Mouse (Mus musculus): Measurements from ENCODE around the gene Cdk2. TPM values are rescaled to one million over a fixed set of nuclear protein-coding genes. Genes with fewer than 3 reads are reported as not detected.

Gene Cdk2
- 85.9 and 90.4 TPM in 2 replicates for polyA plus RNA-seq (2015; fragmentation: Nextera tagmentation; extraction: Ambion mirVana)

DNA sequence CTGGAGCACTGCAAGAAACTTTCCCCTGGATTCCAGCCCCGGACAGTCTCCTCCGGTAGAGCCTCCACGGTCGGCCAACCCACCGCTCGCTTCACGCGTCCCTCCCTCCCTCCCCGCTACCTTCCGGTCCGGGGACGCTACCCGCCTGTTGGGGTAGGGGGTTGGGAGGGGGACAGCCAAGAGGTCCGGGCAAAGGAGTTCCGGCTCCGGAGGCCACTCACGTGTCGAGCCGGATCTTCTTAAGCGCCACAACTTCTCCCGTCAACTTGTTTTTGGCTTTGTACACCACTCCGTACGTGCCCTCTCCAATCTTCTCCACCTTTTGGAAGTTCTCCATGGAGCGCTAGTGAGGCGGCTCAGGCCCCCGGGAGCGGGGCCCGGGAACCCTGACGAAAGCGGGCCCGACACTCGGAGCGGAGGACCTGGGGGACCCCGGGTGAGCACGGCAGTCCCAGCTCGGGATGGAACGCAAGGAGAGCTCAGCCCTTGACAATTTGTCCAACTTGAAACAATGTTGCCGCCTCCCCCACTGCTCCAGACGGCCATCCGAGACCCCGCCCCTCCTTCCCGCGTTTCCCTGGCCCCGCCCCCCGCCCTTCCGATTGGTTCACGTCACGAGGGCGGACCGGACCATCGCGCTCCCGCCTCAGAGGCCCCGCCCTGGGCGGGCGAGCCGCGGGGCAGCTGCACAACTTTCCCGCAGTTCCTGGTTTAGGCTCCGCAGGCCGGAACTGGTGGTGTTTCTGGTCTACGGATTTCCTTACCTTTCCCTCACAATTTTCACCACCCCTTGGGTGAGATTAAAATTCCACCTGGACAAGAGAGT, at the start of gene Cdk2:
Gene Cdk2 (minus strand): TSS at position 541 of the 826 bp plus-strand sequence.
- under 1% methylated on average over 62 of the region's 62 CpGs for WGBS
- H3K36me3 ChIP-seq: peaks cover 16% of the 10 kb centered on the region
- H3K9me3 ChIP-seq (replicated peaks): no peaks in the 10 kb centered on the region
- H3K4me1 ChIP-seq (replicated peaks): peaks cover 27% of the 10 kb centered on the region
- no peaks in the 10 kb centered on the region for H3K27me3 ChIP-seq
- peak within 1 kb of the TSS; percentile 81 for H3K9ac ChIP-seq
- peak; percentile 92 for ATAC-seq (replicated peaks; ENCODE audit: insufficient number of reproducible peaks, insufficient read depth, low FRiP score, low read depth)
- peak within 1 kb of the TSS; percentile 81 for H3K4me3 ChIP-seq
- peak within 1 kb of the TSS; percentile 98 for H3K27ac ChIP-seq
- H3K4me2 ChIP-seq: peak within 1 kb of the TSS; percentile 74

GRCm38 (mm10) chr10:128748252-128748864, 43.5 kb upstream of the Cdk2 start:
- H3K36me3 ChIP-seq: no peaks in the 10 kb centered on the region; the same call in 1 of the 2 replicates
- peak; percentile 76 for ATAC-seq (replicated peaks; ENCODE audit: insufficient number of reproducible peaks, insufficient read depth, low FRiP score, low read depth)
- peaks cover 28% of the 10 kb centered on the region for H3K4me1 ChIP-seq (replicated peaks)
- under 1% methylated on average over 37 of the region's 37 CpGs for WGBS
- peak overlapping the region; percentile 91 for H3K4me2 ChIP-seq
- no peaks in the 10 kb centered on the region for H3K27me3 ChIP-seq
- peak overlapping the region; percentile 86 for H3K9ac ChIP-seq
- H3K4me3 ChIP-seq: peak overlapping the region; percentile 70
- peak overlapping the region; percentile 93 for H3K27ac ChIP-seq
- H3K9me3 ChIP-seq (replicated peaks): no peaks in the 10 kb centered on the region

- peak; percentile 49 for ATAC-seq (replicated peaks; ENCODE audit: insufficient number of reproducible peaks, insufficient read depth, low FRiP score, low read depth)
- H3K4me3 ChIP-seq: peak within 1 kb of the TSS; percentile 70
- H3K4me2 ChIP-seq: peak within 1 kb of the TSS; percentile 91
- peaks cover 34% of the 10 kb centered on the region for H3K4me1 ChIP-seq (replicated peaks)
- peak within 1 kb of the TSS; percentile 86 for H3K9ac ChIP-seq
- H3K36me3 ChIP-seq: no peaks in the 10 kb centered on the region; the same call in 1 of the 2 replicates
- H3K9me3 ChIP-seq (replicated peaks): no peaks in the 10 kb centered on the region
- WGBS: under 1% methylated on average over 36 of the region's 36 CpGs
- peak within 1 kb of the TSS; percentile 93 for H3K27ac ChIP-seq
- no peaks in the 10 kb centered on the region for H3K27me3 ChIP-seq
These were observed 42.9 kb upstream of the Cdk2 start, which contains the start of gene Pym1 for GRCm38 (mm10) chr10:128747646-128748251. Gene Pym1 (plus strand): TSS chr10:128747889.

GRCm38 (mm10) chr10:128746972-128747645, 42.3 kb upstream of the Cdk2 start:
- Histone ChIP-seq H3K4me2 (peak overlapping the region; percentile 91), H3K4me1 (replicated peaks) (peaks cover 38% of the 10 kb centered on the region), H3K36me3 (no peaks in the 10 kb centered on the region; the same call in 1 of the 2 replicates), H3K9ac (peak overlapping the region; percentile 86), H3K9me3 (replicated peaks) (no peaks in the 10 kb centered on the region), H3K27me3 (no peaks in the 10 kb centered on the region), H3K4me3 (peak overlapping the region; percentile 70), H3K27ac (peak overlapping the region; percentile 93)
- WGBS: 45% methylated on average over 9 of the region's 9 CpGs
- ATAC-seq (replicated peaks; ENCODE audit: insufficient number of reproducible peaks, insufficient read depth, low FRiP score, low read depth): no peak

GRCm38 (mm10) chr10:128745946-128746613, 41.2 kb upstream of the Cdk2 start:
- H3K4me1 ChIP-seq (replicated peaks): peaks cover 38% of the 10 kb centered on the region
- H3K36me3 ChIP-seq: no peaks in the 10 kb centered on the region
- H3K27me3 ChIP-seq: no peaks in the 10 kb centered on the region
- 84% methylated on average over 10 of the region's 10 CpGs for WGBS
- H3K27ac ChIP-seq: 0 out of 2 replicates have a peak overlapping the region, but pooled peaks have one; percentile 1
- no peak overlapping the region for H3K9ac ChIP-seq
- no peak for ATAC-seq (replicated peaks; ENCODE audit: insufficient number of reproducible peaks, insufficient read depth, low FRiP score, low read depth)
- no peak overlapping the region for H3K4me3 ChIP-seq
- no peaks in the 10 kb centered on the region for H3K9me3 ChIP-seq (replicated peaks)
- H3K4me2 ChIP-seq: no peak overlapping the region

GRCm38 (mm10) chr10:128744680-128745601, 40.1 kb upstream of the Cdk2 start, which contains the start of gene Dgka:
Gene Dgka (minus strand): TSS chr10:128744855.
- Histone ChIP-seq H3K4me2 (peak within 1 kb of the TSS; percentile 88), H3K4me1 (replicated peaks) (peaks cover 35% of the 10 kb centered on the region), H3K27ac (peak within 1 kb of the TSS; percentile 73), H3K9ac (peak within 1 kb of the TSS; percentile 68), H3K4me3 (peak within 1 kb of the TSS; percentile 66), H3K27me3 (no peaks in the 10 kb centered on the region), H3K36me3 (no peaks in the 10 kb centered on the region), H3K9me3 (replicated peaks) (no peaks in the 10 kb centered on the region)
- no peak for ATAC-seq (replicated peaks; ENCODE audit: insufficient number of reproducible peaks, insufficient read depth, low FRiP score, low read depth)
- WGBS: 19% methylated on average over 18 of the region's 18 CpGs

- no peaks in the 10 kb centered on the region for H3K36me3 ChIP-seq
- no peaks in the 10 kb centered on the region for H3K27me3 ChIP-seq
- 24% methylated on average over 8 of the region's 8 CpGs for WGBS
- H3K4me3 ChIP-seq: peak overlapping the region; percentile 66
- H3K4me2 ChIP-seq: peak overlapping the region; percentile 88
- peak overlapping the region; percentile 73 for H3K27ac ChIP-seq
- H3K9ac ChIP-seq: peak overlapping the region; percentile 68
- H3K9me3 ChIP-seq (replicated peaks): no peaks in the 10 kb centered on the region
- H3K4me1 ChIP-seq (replicated peaks): peaks cover 28% of the 10 kb centered on the region
- ATAC-seq (replicated peaks; ENCODE audit: insufficient number of reproducible peaks, insufficient read depth, low FRiP score, low read depth): no peak
These were observed 39.4 kb upstream of the Cdk2 start for GRCm38 (mm10) chr10:128744211-128744610.

GRCm38 (mm10) chr10:128743791-128744191, 39.0 kb upstream of the Cdk2 start:
- under 1% methylated on average over 37 of the region's 37 CpGs for WGBS

GRCm38 (mm10) chr10:128743235-128743634, 38.4 kb upstream of the Cdk2 start:
- Histone ChIP-seq H3K4me1 (replicated peaks) (peaks cover 25% of the 10 kb centered on the region), H3K9me3 (replicated peaks) (no peaks in the 10 kb centered on the region), H3K36me3 (no peaks in the 10 kb centered on the region), H3K27ac (peak overlapping the region; percentile 73; the same call in 1 of the 2 replicates), H3K9ac (peak overlapping the region; percentile 68), H3K4me3 (peak overlapping the region; percentile 66), H3K27me3 (no peaks in the 10 kb centered on the region), H3K4me2 (peak overlapping the region; percentile 88)
- ATAC-seq (replicated peaks; ENCODE audit: insufficient number of reproducible peaks, insufficient read depth, low FRiP score, low read depth): no peak
- whole genome bisulfite sequencing: 1% methylated on average over 7 of the region's 7 CpGs

More at GRCm38 (mm10) chr10:128743791-128744191, 39.0 kb upstream of the Cdk2 start:
- Histone ChIP-seq H3K4me1 (replicated peaks) (peaks cover 25% of the 10 kb centered on the region), H3K9ac (peak overlapping the region; percentile 68), H3K27ac (peak overlapping the region; percentile 73), H3K9me3 (replicated peaks) (no peaks in the 10 kb centered on the region), H3K4me3 (peak overlapping the region; percentile 66), H3K4me2 (peak overlapping the region; percentile 88), H3K27me3 (no peaks in the 10 kb centered on the region), H3K36me3 (no peaks in the 10 kb centered on the region)
- peak; percentile 61 for ATAC-seq (replicated peaks; ENCODE audit: insufficient number of reproducible peaks, insufficient read depth, low FRiP score, low read depth)

Data from heart, embryonic 15.5 days (tissue).